Mouse (Mus musculus) CH12.LX (cell line): ENCODE data around the gene Nsun6. TPM values are rescaled to one million over a fixed set of nuclear protein-coding genes. Genes with fewer than 3 reads are reported as not detected.

Source experiments
- DNase-seq: peaks from one replicate; pipeline ENCODE4 v3.0.0-alpha.2; 2013; ENCODE audit errors: extremely low read depth
- H3K27ac ChIP-seq: 2 replicates; pipeline ENCODE4 v1.5.1; 2012; ENCODE audit warnings: low read depth, mild to moderate bottlenecking, control low read depth, moderate library complexity; ENCODE audit not compliant: insufficient read depth
- H3K27me3 ChIP-seq: replicated peaks from 2 replicates; pipeline ENCODE3; 2012; ENCODE audit warnings: inconsistent platforms
- H3K36me3 ChIP-seq, 2 experiments: replicated peaks in 1 of 2; 2 replicates each; pipeline versions ENCODE3 to v1.6.1; 2012; ENCODE audit warnings: inconsistent platforms in 1 of 2, low read length in 1 of 2, mild to moderate bottlenecking in 1 of 2, mixed read lengths in 1 of 2, moderate library complexity in 1 of 2; ENCODE audit not compliant: control insufficient read depth in 1 of 2, insufficient read depth in 1 of 2
- H3K4me1 ChIP-seq, 2 experiments: 2 replicates each; pipeline ENCODE4 v1.6.1; 2012; ENCODE audit warnings: inconsistent platforms in 1 of 2, moderate library complexity in 1 of 2; ENCODE audit not compliant: insufficient read depth in 2 of 2, control insufficient read depth in 1 of 2
- H3K4me2 ChIP-seq: 2 replicates; pipeline ENCODE4 v1.6.1; 2012; ENCODE audit warnings: low read depth, mild to moderate bottlenecking, control low read depth; ENCODE audit not compliant: poor library complexity, insufficient read depth, severe bottlenecking
- H3K4me3 ChIP-seq, 3 experiments: fragments of 150-350 bp in 1 of 3; sonication (generic) in 1 of 3; replicated peaks in 1 of 3; 2 replicates each; pipeline versions ENCODE3 to v1.5.1; 2011 to 2012; ENCODE audit warnings: low read depth in 2 of 3, low read length in 2 of 3, mild to moderate bottlenecking in 2 of 3, moderate library complexity in 2 of 3, control low read depth in 1 of 3, improper control_type of control experiment in 1 of 3, inconsistent platforms in 1 of 3, mixed read lengths in 1 of 3; ENCODE audit not compliant: poor library complexity in 1 of 3
- H3K79me2 ChIP-seq: replicated peaks from 2 replicates; pipeline ENCODE4 v1.6.1; 2012; ENCODE audit warnings: mild to moderate bottlenecking, moderate library complexity; ENCODE audit not compliant: control insufficient read depth, poor library complexity, insufficient read depth, severe bottlenecking; ENCODE audit errors: extremely low read depth
- H3K9ac ChIP-seq: 2 replicates; pipeline ENCODE4 v1.6.1; 2012; ENCODE audit warnings: low read depth, mild to moderate bottlenecking, control low read depth, moderate library complexity; ENCODE audit not compliant: insufficient read depth
- H3K9me3 ChIP-seq: replicated peaks from 2 replicates; pipeline ENCODE3; 2012; ENCODE audit warnings: low read length, inconsistent platforms, mixed read lengths
- CHD1 ChIP-seq: IDR thresholded peaks from 2 replicates; pipeline ENCODE4 v1.6.1; 2012; ENCODE audit warnings: low read depth, low read length, improper control_type of control experiment, inconsistent platforms
- CHD2 ChIP-seq: IDR thresholded peaks from 2 replicates; pipeline ENCODE4 v1.6.1; 2011; ENCODE audit warnings: low read length, improper control_type of control experiment
- ELF1 ChIP-seq: IDR thresholded peaks from 2 replicates; pipeline ENCODE4 v1.6.1; 2014; ENCODE audit warnings: low read depth, mild to moderate bottlenecking, inconsistent platforms, low read length, improper control_type of control experiment
- EP300 ChIP-seq: IDR thresholded peaks from 2 replicates; pipeline ENCODE4 v1.6.1; 2011; ENCODE audit warnings: low read length, improper control_type of control experiment
- ETS1 ChIP-seq: conservative IDR thresholded peaks from 2 replicates; pipeline ENCODE4 v1.6.1; 2012; ENCODE audit warnings: low read depth, mild to moderate bottlenecking, inconsistent platforms, low read length, improper control_type of control experiment, moderate library complexity
- HCFC1 ChIP-seq: IDR thresholded peaks from 2 replicates; pipeline ENCODE4 v1.6.1; 2012; ENCODE audit warnings: low read depth, mild to moderate bottlenecking, inconsistent platforms, low read length, improper control_type of control experiment
- JUN ChIP-seq: IDR thresholded peaks from 2 replicates; pipeline ENCODE4 v1.6.1; 2011; ENCODE audit warnings: low read depth, mild to moderate bottlenecking, low read length, improper control_type of control experiment, moderate library complexity; ENCODE audit not compliant: insufficient read depth
- KAT2A ChIP-seq: IDR thresholded peaks from 2 replicates; pipeline ENCODE4 v1.6.1; 2012; ENCODE audit warnings: low read length, improper control_type of control experiment, inconsistent platforms; ENCODE audit not compliant: insufficient replicate concordance
- MAX ChIP-seq: IDR thresholded peaks from 2 replicates; pipeline ENCODE4 v1.6.1; 2011; ENCODE audit warnings: low read length, improper control_type of control experiment
- MEF2A ChIP-seq: IDR thresholded peaks from 2 replicates; pipeline ENCODE4 v1.6.1; 2014; ENCODE audit warnings: low read depth, mild to moderate bottlenecking, inconsistent platforms, low read length, improper control_type of control experiment, borderline replicate concordance
- MXI1 ChIP-seq: IDR thresholded peaks from 2 replicates; pipeline ENCODE4 v1.6.1; 2011; ENCODE audit warnings: mild to moderate bottlenecking, low read depth, low read length, improper control_type of control experiment
- MYC ChIP-seq: IDR thresholded peaks from 2 replicates; pipeline ENCODE4 v1.6.1; 2011; ENCODE audit warnings: low read depth, mild to moderate bottlenecking, improper control_type of control experiment, low read length
- NELFE ChIP-seq: IDR thresholded peaks from 2 replicates; pipeline ENCODE4 v1.6.1; 2011; ENCODE audit warnings: low read depth, low read length, improper control_type of control experiment
- PAX5 ChIP-seq: IDR thresholded peaks from 2 replicates; pipeline ENCODE4 v1.6.1; 2012; ENCODE audit warnings: low read length, inconsistent platforms, mixed read lengths
- SIN3A ChIP-seq: IDR thresholded peaks from 2 replicates; pipeline ENCODE4 v1.6.1; 2012; ENCODE audit warnings: low read length, improper control_type of control experiment, inconsistent platforms
- TCF12 ChIP-seq: IDR thresholded peaks from 2 replicates; pipeline ENCODE4 v1.6.1; 2014; ENCODE audit warnings: low read depth, mild to moderate bottlenecking, inconsistent platforms, low read length, improper control_type of control experiment
- UBTF ChIP-seq: IDR thresholded peaks from 2 replicates; pipeline ENCODE4 v1.6.1; 2012; ENCODE audit warnings: low read depth, mild to moderate bottlenecking, inconsistent platforms, low read length, improper control_type of control experiment, moderate library complexity
- USF1 ChIP-seq: IDR thresholded peaks from 2 replicates; pipeline ENCODE4 v1.6.1; 2014; ENCODE audit warnings: low read depth, mild to moderate bottlenecking, inconsistent platforms, low read length, improper control_type of control experiment
- ZMIZ1 ChIP-seq: IDR thresholded peaks from 2 replicates; pipeline ENCODE4 v1.6.1; 2012; ENCODE audit warnings: low read depth, mild to moderate bottlenecking, inconsistent platforms, low read length, improper control_type of control experiment
- dilution Hi-C: fragments of 300-500 bp; cut with MboI; formaldehyde crosslinking; loops from 2 replicates; pipeline ENCODE4 v1.14.3; 2020; ENCODE audit warnings: low sequenced_read_pairs; ENCODE audit not compliant: extremely low pct_unique_long_range_greater_than_20kb, extremely low pct_ligation_motif_present
- in situ Hi-C: fragments of 300-500 bp; cut with MboI; formaldehyde crosslinking; loops from 3 replicates; pipeline ENCODE4 v1.14.3; 2019; ENCODE audit warnings: low sequenced_read_pairs, low pct_ligation_motif_present, low pct_unique_long_range_greater_than_20kb, mixed read lengths
- polyA plus RNA-seq: library from polyadenylated mRNA; unstranded; fragments of >175 nt; gene quantifications from 2 replicates; pipeline ENCODE4 v1.2.1, GENCODE M21; 2012; ENCODE audit warnings: low read depth; ENCODE audit not compliant: insufficient read length
- total RNA-seq, 2 experiments: library from RNA; depleted of rRNA; stranded (reverse); fragments of 300-350 nt in 1 of 2; fragments of >200 nt in 1 of 2; gene quantifications; 2 replicates each; pipeline ENCODE4 v1.2.3; 2012 to 2014

Nsun6 gene
- total and polyA plus RNA-seq, 3 experiments = 5.0 to 8.1 (median 6.1) TPM

DNA sequence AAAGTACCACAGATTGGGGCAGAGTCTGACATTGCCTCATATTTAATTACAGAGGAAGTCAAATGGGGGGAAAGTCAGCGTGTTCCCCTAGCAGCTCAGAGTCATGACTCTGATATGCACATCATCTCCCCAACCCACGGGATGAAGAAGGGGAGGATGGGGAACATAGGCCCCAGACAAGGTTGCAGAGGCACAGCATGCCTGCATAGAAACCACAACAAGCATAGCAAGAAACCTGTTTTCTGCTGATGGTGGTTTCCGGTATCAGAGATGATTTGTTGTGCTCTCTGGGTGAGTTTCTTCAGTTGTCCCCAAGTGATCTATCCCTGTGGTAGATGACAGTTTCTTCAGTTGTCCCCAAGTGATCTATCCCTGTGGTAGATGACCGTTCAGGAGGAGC, 62.3 kb downstream of the Nsun6 start:
- TF ChIP-seq JUN = no peak
- no peak for TF ChIP-seq ZMIZ1
- no peak for TF ChIP-seq USF1
- no peak for TF ChIP-seq HCFC1
- TF ChIP-seq UBTF = no peak
- TF ChIP-seq ELF1 = no peak
- TF ChIP-seq EP300 = no peak
- TF ChIP-seq PAX5 = no peak
- TF ChIP-seq NELFE = no peak
- no peak for TF ChIP-seq SIN3A
- TF ChIP-seq KAT2A = no peak
- no peak for TF ChIP-seq CHD1
- no peak for TF ChIP-seq MAX
- TF ChIP-seq MEF2A = no peak
- no peak for TF ChIP-seq CHD2
- in situ Hi-C loops = no loop called here
- Histone ChIP-seq H3K27me3 (no peaks in the 10 kb centered on the region), H3K9me3 (no peaks in the 10 kb centered on the region), H3K27ac (no peak overlapping the region), H3K36me3 (peaks cover 3 to 22% of the 10 kb centered on the region in 2 experiments), H3K4me2 (no peak overlapping the region), H3K79me2 (no peaks in the 10 kb centered on the region), H3K4me1 (peaks cover 0 to 17% of the 10 kb centered on the region in 2 experiments; a peak in 2 of 4 replicates), H3K4me3 (no peak overlapping the region), H3K9ac (no peak overlapping the region)
- dilution Hi-C loops = no loop called here
- no peak for DNase-seq

DNA sequence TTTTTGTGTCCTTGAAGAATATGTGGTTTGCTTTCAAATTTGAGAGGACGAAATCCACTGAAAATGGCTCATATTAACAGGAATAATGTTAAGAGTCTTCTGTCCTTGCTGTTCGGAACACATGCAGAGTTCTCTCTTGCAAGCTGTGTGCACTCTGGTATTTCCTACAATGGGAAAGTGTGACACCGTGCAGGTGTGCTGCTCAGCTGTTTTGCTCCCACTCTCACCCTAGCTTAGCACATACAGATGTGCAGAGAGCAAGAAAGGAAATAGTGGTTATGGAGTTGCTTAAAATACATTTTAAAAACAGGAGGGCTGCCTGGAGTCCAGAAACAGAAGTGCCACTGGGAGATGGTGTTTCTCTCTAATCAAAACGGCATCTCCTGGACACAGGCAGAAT, 65.5 kb downstream of the Nsun6 start:
- TF ChIP-seq HCFC1 (no peak), MEF2A (0 out of 2 replicates have a peak, but pooled peaks have one; percentile 46), ETS1 (peak; percentile 73), MXI1 (no peak), MYC (no peak), TCF12 (0 out of 2 replicates have a peak, but pooled peaks have one; percentile 25)
- H3K9ac ChIP-seq = no peak overlapping the region
- no peak overlapping the region for H3K27ac ChIP-seq
- H3K4me1 ChIP-seq = peaks cover 0 to 17% of the 10 kb centered on the region in 2 experiments; a peak in 2 of 4 replicates
- in situ Hi-C loops = no loop called here
- H3K27me3 ChIP-seq = no peaks in the 10 kb centered on the region
- no peaks in the 10 kb centered on the region for H3K79me2 ChIP-seq
- peak; percentile 19 for DNase-seq
- dilution Hi-C loops = no loop called here
- no peak overlapping the region for H3K4me2 ChIP-seq
- H3K4me3 ChIP-seq = no peak overlapping the region
- no peaks in the 10 kb centered on the region for H3K9me3 ChIP-seq
- peaks cover 3 to 22% of the 10 kb centered on the region in 2 experiments for H3K36me3 ChIP-seq
